Mouse (Mus musculus) ovary, adult 2 months (tissue): ENCODE data around the gene Ccl6. TPM values are rescaled to one million over a fixed set of nuclear protein-coding genes. Genes with fewer than 3 reads are reported as not detected.

Experiments
- polyA plus RNA-seq: library from polyadenylated mRNA; depleted of rRNA; stranded (reverse); fragments of >200 nt; gene quantifications from 2 replicates; pipeline ENCODE4 v1.2.3, GENCODE M21; 2012; rRNA removed

Ccl6 gene
- polyA plus RNA-seq: 4.4 and 6.0 TPM in 2 replicates

GRCm38 (mm10) chr11:83592853-83593252 lies at the start of gene Ccl6:
Gene Ccl6, minus strand, starts transcription at chr11:83593087.

GRCm38 (mm10) chr11:83578186-83578760 lies 14.6 kb downstream of the Ccl6 start, which contains the start of gene Ccl9:
Gene Ccl9, minus strand, starts transcription at chr11:83578636.

Other genes with a start within 250 kb of the Ccl6 start
- 3.0 TPM in 2 replicates for gene Rasl10b, start 183.9 kb downstream of the Ccl6 start, polyA plus RNA-seq
- 3.4 and 3.5 TPM in 2 replicates for gene Gas2l2, start 163.6 kb downstream of the Ccl6 start, polyA plus RNA-seq
- gene 1700020L24Rik, start 155.4 kb downstream of the Ccl6 start, polyA plus RNA-seq: 0.41 and 0.51 TPM in 2 replicates
- 8.9 and 11.6 TPM in 2 replicates for gene Mmp28, start 130.0 kb downstream of the Ccl6 start, polyA plus RNA-seq
- 2.2 and 2.3 TPM in 2 replicates for gene Taf15, start 120.0 kb downstream of the Ccl6 start, polyA plus RNA-seq
- gene Heatr9, start 70.9 kb downstream of the Ccl6 start, polyA plus RNA-seq: not detected in 2 replicates
- 16.5 and 41.1 TPM in 2 replicates for gene Ccl5, start 62.6 kb downstream of the Ccl6 start, polyA plus RNA-seq
- gene Ccl9, start 14.5 kb downstream of the Ccl6 start, polyA plus RNA-seq: 0.57 and 1.0 TPM in 2 replicates
- gene Rpl9-ps1, start 52.5 kb upstream of the Ccl6 start, polyA plus RNA-seq: not detected in 2 replicates
- 3.2 and 3.7 TPM in 2 replicates for gene Ccl3, start 56.3 kb upstream of the Ccl6 start, polyA plus RNA-seq
- 1.7 and 3.3 TPM in 2 replicates for gene Ccl4, start 69.5 kb upstream of the Ccl6 start, polyA plus RNA-seq
- gene Wfdc17, start 110.9 kb upstream of the Ccl6 start, polyA plus RNA-seq: 1.3 and 2.2 TPM in 2 replicates
- gene Wfdc18, start 115.9 kb upstream of the Ccl6 start, polyA plus RNA-seq: 33.4 and 59.0 TPM in 2 replicates
- 13.8 and 17.7 TPM in 2 replicates for gene Wfdc21, start 153.9 kb upstream of the Ccl6 start, polyA plus RNA-seq
- 28.4 and 30.6 TPM in 2 replicates for gene Heatr6, start 160.6 kb upstream of the Ccl6 start, polyA plus RNA-seq